8 mouse cellular contexts compared by ENCODE assay signal in genomic region chr12:56058463-56058862, GRCm38 (mm10).
DNase-seq lines count a peak whose midpoint lies in the region; ATAC-seq and TF ChIP-seq lines count a peak whose summit lies in the region.

No protein-coding gene starts in this region.

- H3K27ac ChIP-seq in liver, postnatal 0 days (ENCODE audit: low read depth) = no peak overlapping the region
- H3K27ac ChIP-seq in olfactory bulb, adult 2 months (ENCODE audit: insufficient read depth, low read depth, low read length) = no peak overlapping the region

- TF ChIP-seq POLR2A in olfactory bulb, adult 2 months (IDR thresholded peaks at IDR 0.05; ENCODE audit: insufficient read depth, low read depth, low read length) = no peak

- WGBS in liver, postnatal 0 days (ENCODE audit: insufficient replicate concordance) = 14% methylated on average over 17 of the region's 17 CpGs
- 8% methylated on average over 17 of the region's 17 CpGs for WGBS in olfactory bulb, adult 2 months

- H3K27me3 ChIP-seq in liver, postnatal 0 days (ENCODE audit: insufficient read depth, low read length) = 0 out of 2 replicates have a peak, but pooled peaks cover 2% of the 10 kb centered on the region

- H3K36me3 ChIP-seq in liver, postnatal 0 days (replicated peaks; ENCODE audit: insufficient read depth, low read length) = no peaks in the 10 kb centered on the region

- peak; percentile 92 for TF ChIP-seq CTCF in liver, postnatal 0 days (IDR thresholded peaks at IDR 0.05; ENCODE audit: low read depth)
- TF ChIP-seq CTCF in olfactory bulb, adult 2 months (IDR thresholded peaks at IDR 0.05; ENCODE audit: insufficient read depth, low read depth, low read length) = peak; percentile 94

- H3K9ac ChIP-seq in liver, postnatal 0 days (replicated peaks) = no peak overlapping the region

- H3K4me3 ChIP-seq in liver, postnatal 0 days (ENCODE audit: low read depth, low read length) = no peak overlapping the region
- no peak overlapping the region for H3K4me3 ChIP-seq in olfactory bulb, adult 2 months (ENCODE audit: insufficient read depth, low read depth, low read length)

- H3K9me3 ChIP-seq in liver, postnatal 0 days (ENCODE audit: low read length) = no peaks in the 10 kb centered on the region

- no peak for ATAC-seq in liver, postnatal 0 days

- TF ChIP-seq EP300 in liver, postnatal 0 days (IDR thresholded peaks at IDR 0.05; ENCODE audit: low read depth) = no peak

- no peaks in the 10 kb centered on the region for H3K4me1 ChIP-seq in liver, postnatal 0 days (ENCODE audit: insufficient read depth)
- no peaks in the 10 kb centered on the region for H3K4me1 ChIP-seq in olfactory bulb, adult 2 months (ENCODE audit: control insufficient read depth, insufficient read depth, low read length)

- intact Hi-C loops in gastrocnemius, postnatal 36 days (cut with DNase I) = loop anchor here (2.0 kb wide), 1 partner anchor 482 kb away; no protein-coding TSS in a partner anchor

- H3K4me2 ChIP-seq in liver, postnatal 0 days (ENCODE audit: low read depth, low read length) = no peak overlapping the region

- peak; percentile 76 for DNase-seq in A20 (ENCODE audit: low read depth, low spot score)
- peak; percentile 67 for DNase-seq in adrenal gland, adult 2 months
- DNase-seq in embryo, embryonic 10 days (ENCODE audit: low spot score) = peak; percentile 88
- DNase-seq in gastrocnemius, postnatal 36 days = peak; percentile 42 to 43
- DNase-seq in kidney, postnatal 25 days = peak; percentile 63 to 78
- DNase-seq in liver, postnatal 0 days = peak; percentile 82
- DNase-seq in thymus, postnatal 0 days (ENCODE audit: low spot score) = peak; percentile 54
